In the genomic region with DNA sequence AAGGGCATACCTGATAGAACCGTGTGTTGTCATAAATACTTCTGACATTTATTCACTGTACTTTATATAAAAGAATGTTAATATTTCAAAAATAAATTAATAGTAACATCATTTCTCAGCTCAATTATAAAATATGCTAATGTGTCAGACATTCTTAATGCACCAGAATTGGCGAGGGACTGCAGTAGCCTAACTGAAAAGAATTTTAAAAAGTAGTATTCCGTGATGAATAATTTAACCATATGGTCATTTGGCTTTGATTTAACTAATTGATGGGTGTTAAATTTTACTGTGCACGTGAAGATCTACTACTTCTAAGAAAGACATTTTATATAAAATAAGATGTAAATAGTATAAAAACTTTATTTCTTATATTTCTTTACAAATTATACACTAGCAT, we compare ENCODE assay signal across 27 mouse cellular contexts.
"Had no signal": no experiment of that assay in that cellular context is flagged by ENCODE, and none has a peak within 500 bp of the region (broad histone marks: within the 10 kb centered on the region; RNA-seq: fewer than 3 reads in every experiment).

No protein-coding gene starts in this region.

- H3K4me3 ChIP-seq: heart, adult 2 months; heart, embryonic 13.5 days; heart, embryonic 15.5 days; kidney, embryonic 15.5 days; left cerebral cortex, adult 2 months; limb, embryonic 10.5 days; limb, embryonic 12.5 days; liver, embryonic 13.5 days; liver, embryonic 15.5 days had no signal

- DNase-seq: gastrocnemius, postnatal 14 days; gastrocnemius, postnatal 36 days; heart, adult 11 months; heart, adult 2 months; heart, postnatal 14 days; heart, postnatal 36 days; kidney, adult 11 months; kidney, adult 2 months; kidney, adult 9 months; kidney, postnatal 14 days; kidney, postnatal 36 days; layer of hippocampus, adult 9-11 months; liver; liver, embryonic 13.5 days had no signal

- H3K27me3 ChIP-seq: heart, embryonic 13.5 days; heart, embryonic 15.5 days; kidney, embryonic 15.5 days; limb, embryonic 12.5 days; liver, embryonic 13.5 days; liver, embryonic 15.5 days had no signal

- H3K9me3 ChIP-seq: heart, embryonic 13.5 days; heart, embryonic 15.5 days; kidney, embryonic 15.5 days; limb, embryonic 10.5 days; limb, embryonic 12.5 days; liver, embryonic 13.5 days; liver, embryonic 15.5 days had no signal

- H3K4me2 ChIP-seq: heart, embryonic 11.5 days; heart, embryonic 13.5 days; heart, embryonic 15.5 days; hindbrain, embryonic 14.5 days; kidney, embryonic 15.5 days; limb, embryonic 12.5 days; liver, embryonic 11.5 days; liver, embryonic 13.5 days; liver, embryonic 15.5 days had no signal

- H3K27ac ChIP-seq: heart, adult 2 months; heart, embryonic 13.5 days; heart, embryonic 15.5 days; hindbrain, embryonic 14.5 days; hindbrain, postnatal 0 days; kidney, embryonic 15.5 days; kidney, postnatal 0 days; left cerebral cortex, adult 2 months; limb, embryonic 10.5 days; limb, embryonic 12.5 days; liver, embryonic 13.5 days; liver, embryonic 15.5 days had no signal

- ATAC-seq: hindbrain, postnatal 0 days; intestine, embryonic 16.5 days had no signal

- H3K36me3 ChIP-seq: heart, embryonic 13.5 days; heart, embryonic 15.5 days; kidney, embryonic 15.5 days; limb, embryonic 10.5 days; limb, embryonic 12.5 days; liver, embryonic 13.5 days; liver, embryonic 15.5 days had no signal

- H3K4me1 ChIP-seq: heart, embryonic 13.5 days; heart, embryonic 15.5 days; kidney, embryonic 15.5 days; limb, embryonic 10.5 days; limb, embryonic 12.5 days; liver, embryonic 13.5 days; liver, embryonic 15.5 days had no signal

- H3K9ac ChIP-seq: heart, embryonic 13.5 days; heart, embryonic 15.5 days; hindbrain, embryonic 14.5 days; kidney, embryonic 15.5 days; limb, embryonic 12.5 days; liver, embryonic 13.5 days; liver, embryonic 15.5 days had no signal
